Mouse (Mus musculus): Measurements from ENCODE around the gene Hdac11. TPM values are rescaled to one million over a fixed set of nuclear protein-coding genes. Genes with fewer than 3 reads are reported as not detected.

Gene Hdac11
- total and polyA plus RNA-seq, 3 experiments: 0.54 to 1.4 (median 1.4) TPM

DNA sequence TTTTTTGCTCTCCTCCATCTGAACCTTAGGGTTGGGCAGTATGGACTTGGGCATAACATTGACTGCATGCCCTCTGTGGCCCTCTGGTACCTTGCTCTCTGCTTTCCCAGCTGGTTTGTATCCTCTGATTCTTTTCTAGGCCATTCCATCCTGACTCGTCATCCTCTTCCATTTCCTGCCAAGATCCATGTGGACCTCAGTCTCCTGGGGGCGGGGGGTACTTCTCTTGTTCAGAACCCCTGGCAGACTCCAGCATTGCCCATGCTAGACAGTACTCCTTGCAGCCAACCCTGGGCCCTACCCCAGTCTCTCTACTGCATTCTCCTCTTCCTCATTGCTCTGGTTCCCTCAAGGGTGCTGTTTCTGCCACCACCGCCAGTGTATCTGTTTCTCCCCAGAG is 36.0 kb downstream of the Hdac11 start:
- H3K9me3 ChIP-seq (replicated peaks): no peaks in the 10 kb centered on the region
- DNase-seq (ENCODE audit: low spot score) (no peak), ATAC-seq (ENCODE audit: extremely low read depth, insufficient number of reproducible peaks, low FRiP score, poor library complexity, severe bottlenecking) (no peak)
- H3K36me3 ChIP-seq (replicated peaks): no peaks in the 10 kb centered on the region
- no peaks in the 10 kb centered on the region for H3K4me1 ChIP-seq (ENCODE audit: insufficient read depth, low read depth, low read length)
- H3K27me3 ChIP-seq (ENCODE audit: insufficient read depth, low read length): peaks cover 8% of the 10 kb centered on the region; the same call in 1 of the 2 replicates
- H3K4me3 ChIP-seq (ENCODE audit: low read depth, low read length): no peak overlapping the region
- TF ChIP-seq CTCF (IDR thresholded peaks at IDR 0.05; ENCODE audit: low read depth, low read length) (no peak), POLR2AphosphoS5 (IDR thresholded peaks at IDR 0.05; ENCODE audit: insufficient replicate concordance, low read depth, low read length) (no peak), TAL1 (conservative IDR thresholded peaks at IDR 0.05; ENCODE audit: low read depth, low read length) (no peak), GATA2 (IDR thresholded peaks at IDR 0.05; ENCODE audit: borderline replicate concordance, low read depth, low read length) (no peak), GATA1 (IDR thresholded peaks at IDR 0.05; ENCODE audit: borderline replicate concordance, low read length) (no peak)

DNA sequence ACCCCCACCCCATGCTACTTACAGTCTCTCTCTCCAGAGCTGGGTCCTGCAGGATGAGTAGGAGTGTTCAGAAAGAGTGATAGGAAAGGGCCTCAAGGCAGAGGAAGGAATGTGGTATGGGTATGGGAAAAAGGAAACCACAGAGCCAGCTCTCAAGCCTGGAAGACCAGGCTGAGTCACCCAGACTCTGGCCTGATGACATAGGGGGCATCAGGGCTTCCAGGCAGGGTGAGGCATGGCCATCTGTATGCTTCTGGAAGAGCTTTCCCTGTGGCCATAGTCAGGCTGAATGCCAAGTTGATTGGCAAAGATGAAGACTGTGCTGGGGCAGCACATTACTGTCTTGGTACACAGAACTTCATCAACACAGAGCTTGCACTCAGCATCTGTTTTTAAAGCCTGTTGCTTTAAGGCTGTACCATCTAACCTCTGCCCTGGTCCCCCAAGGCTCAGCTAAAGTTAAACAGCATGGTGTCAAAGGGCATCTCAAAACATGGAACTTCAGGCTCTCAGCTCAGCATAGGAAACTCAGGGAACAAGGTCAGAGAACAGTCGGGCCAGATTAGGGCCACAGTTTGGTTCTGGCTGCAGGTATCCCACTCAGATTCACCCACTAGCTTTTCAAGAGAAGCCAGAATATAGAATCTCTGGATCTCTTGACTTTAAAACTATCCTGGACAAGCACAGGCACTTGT is 36.5 kb downstream of the Hdac11 start:
- TF ChIP-seq POLR2AphosphoS5 (IDR thresholded peaks at IDR 0.05; ENCODE audit: insufficient replicate concordance, low read depth, low read length) (no peak), GATA1 (IDR thresholded peaks at IDR 0.05; ENCODE audit: borderline replicate concordance, low read length) (no peak), GATA2 (IDR thresholded peaks at IDR 0.05; ENCODE audit: borderline replicate concordance, low read depth, low read length) (no peak), TAL1 (conservative IDR thresholded peaks at IDR 0.05; ENCODE audit: low read depth, low read length) (no peak), CTCF (IDR thresholded peaks at IDR 0.05; ENCODE audit: low read depth, low read length) (no peak)
- H3K27me3 ChIP-seq (ENCODE audit: insufficient read depth, low read length): peaks cover 11% of the 10 kb centered on the region
- no peak for DNase-seq (ENCODE audit: low spot score)
- ATAC-seq (ENCODE audit: extremely low read depth, insufficient number of reproducible peaks, low FRiP score, poor library complexity, severe bottlenecking): no peak
- H3K9me3 ChIP-seq (replicated peaks): no peaks in the 10 kb centered on the region
- no peak overlapping the region for H3K4me3 ChIP-seq (ENCODE audit: low read depth, low read length)
- no peaks in the 10 kb centered on the region for H3K36me3 ChIP-seq (replicated peaks)
- H3K4me1 ChIP-seq (ENCODE audit: insufficient read depth, low read depth, low read length): no peaks in the 10 kb centered on the region

DNA sequence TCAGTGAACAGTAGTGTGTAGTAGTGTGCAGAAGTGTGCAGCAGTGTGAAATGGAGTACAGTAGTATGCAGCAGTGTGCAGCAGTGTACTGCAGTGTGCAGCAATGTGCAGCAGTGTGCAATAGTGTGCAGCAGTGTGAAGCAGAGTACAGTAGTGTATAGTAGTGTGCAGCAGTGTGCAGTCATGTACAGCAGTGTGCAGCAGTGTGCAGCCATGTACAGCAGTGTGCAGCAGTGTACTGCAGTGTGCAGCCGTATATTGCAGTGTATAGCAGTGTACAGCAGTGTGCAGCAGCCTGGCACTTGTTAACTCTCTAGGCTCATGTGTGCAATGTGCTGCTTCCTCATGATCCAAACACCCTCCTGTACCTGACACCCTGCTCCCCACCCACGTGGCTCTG is 42.0 kb downstream of the Hdac11 start:
- H3K4me1 ChIP-seq (ENCODE audit: insufficient read depth, low read depth, low read length): no peaks in the 10 kb centered on the region
- no peaks in the 10 kb centered on the region for H3K36me3 ChIP-seq (replicated peaks)
- no peak for ATAC-seq (ENCODE audit: extremely low read depth, insufficient number of reproducible peaks, low FRiP score, poor library complexity, severe bottlenecking)
- no peaks in the 10 kb centered on the region for H3K9me3 ChIP-seq (replicated peaks)
- no peak overlapping the region for H3K4me3 ChIP-seq (ENCODE audit: low read depth, low read length)
- no peak for TF ChIP-seq GATA1 (IDR thresholded peaks at IDR 0.05; ENCODE audit: borderline replicate concordance, low read length)
- no peak for TF ChIP-seq POLR2AphosphoS5 (IDR thresholded peaks at IDR 0.05; ENCODE audit: insufficient replicate concordance, low read depth, low read length)
- TF ChIP-seq GATA2 (IDR thresholded peaks at IDR 0.05; ENCODE audit: borderline replicate concordance, low read depth, low read length): no peak
- no peak for TF ChIP-seq CTCF (IDR thresholded peaks at IDR 0.05; ENCODE audit: low read depth, low read length)
- no peak for TF ChIP-seq TAL1 (conservative IDR thresholded peaks at IDR 0.05; ENCODE audit: low read depth, low read length)
- H3K27me3 ChIP-seq (ENCODE audit: insufficient read depth, low read length): peaks cover 18% of the 10 kb centered on the region
- no peak for DNase-seq (ENCODE audit: low spot score)

DNA sequence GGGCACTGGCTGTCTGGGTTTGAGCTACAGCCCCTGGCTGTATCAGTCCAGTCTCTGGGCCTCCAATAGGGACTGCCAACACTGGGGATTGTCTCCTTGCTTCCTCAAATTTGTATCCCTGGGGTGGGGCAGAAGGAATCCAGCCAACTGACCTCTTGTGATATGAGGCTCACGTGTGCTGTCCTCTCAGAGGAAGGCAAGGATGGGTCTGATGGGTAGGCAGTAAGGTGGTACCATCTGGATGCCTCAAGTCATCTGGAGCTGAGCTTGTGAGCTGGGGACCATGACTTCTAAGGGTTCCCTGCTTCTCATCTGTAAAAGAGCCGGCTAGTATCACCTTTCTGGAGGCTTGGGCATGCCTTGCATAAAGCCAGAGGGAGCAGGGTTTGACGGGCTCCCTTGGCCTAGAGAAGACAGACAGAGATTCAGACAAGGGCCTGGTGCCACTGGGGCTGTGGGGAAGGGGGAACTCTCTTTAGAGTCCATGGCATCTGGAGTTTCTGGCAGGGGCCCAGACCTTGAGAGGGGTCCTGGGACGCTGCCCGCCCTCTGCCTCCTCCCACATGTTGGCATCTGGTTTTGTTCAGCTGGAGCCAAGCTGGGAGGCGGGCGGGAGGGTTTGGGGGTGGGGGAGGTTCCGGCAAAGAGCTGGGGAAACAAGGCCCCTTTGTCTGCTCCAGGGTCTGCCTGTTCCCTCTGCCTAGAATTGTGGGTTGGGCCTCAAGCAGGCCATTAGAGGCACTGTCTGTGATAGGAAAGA is 44.1 kb downstream of the Hdac11 start:
- Histone ChIP-seq H3K36me3 (replicated peaks) (no peaks in the 10 kb centered on the region), H3K27me3 (ENCODE audit: insufficient read depth, low read length) (peaks cover 19% of the 10 kb centered on the region), H3K9me3 (replicated peaks) (no peaks in the 10 kb centered on the region), H3K4me3 (ENCODE audit: low read depth, low read length) (no peak overlapping the region), H3K4me1 (ENCODE audit: insufficient read depth, low read depth, low read length) (no peaks in the 10 kb centered on the region)
- DNase-seq (ENCODE audit: low spot score) (no peak), ATAC-seq (ENCODE audit: extremely low read depth, insufficient number of reproducible peaks, low FRiP score, poor library complexity, severe bottlenecking) (no peak)
- TF ChIP-seq POLR2AphosphoS5 (IDR thresholded peaks at IDR 0.05; ENCODE audit: insufficient replicate concordance, low read depth, low read length): no peak
- no peak for TF ChIP-seq CTCF (IDR thresholded peaks at IDR 0.05; ENCODE audit: low read depth, low read length)
- TF ChIP-seq GATA1 (IDR thresholded peaks at IDR 0.05; ENCODE audit: borderline replicate concordance, low read length): no peak
- no peak for TF ChIP-seq TAL1 (conservative IDR thresholded peaks at IDR 0.05; ENCODE audit: low read depth, low read length)
- TF ChIP-seq GATA2 (IDR thresholded peaks at IDR 0.05; ENCODE audit: borderline replicate concordance, low read depth, low read length): no peak

DNA sequence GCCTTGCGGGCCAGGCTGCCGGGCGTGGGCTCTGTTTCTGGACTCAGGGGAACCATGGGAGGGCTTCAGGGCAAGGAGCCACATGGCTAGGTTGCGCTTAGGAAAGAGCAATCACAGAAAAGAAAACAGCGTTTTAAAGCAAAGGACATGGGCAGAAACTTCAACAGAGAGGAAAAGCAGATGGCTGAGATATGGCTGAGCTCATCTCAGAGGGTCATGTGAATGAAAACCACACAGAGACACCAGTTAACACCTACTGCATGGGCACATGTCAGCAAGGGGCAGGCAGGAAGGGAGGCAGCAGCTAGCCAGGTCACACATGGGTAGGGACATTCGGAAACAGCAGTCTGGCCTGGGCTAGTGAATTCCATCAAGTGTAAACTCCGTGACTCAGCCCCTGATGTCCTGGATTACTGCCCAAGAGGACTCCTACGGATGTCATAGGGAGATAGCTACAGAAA is 45.4 kb downstream of the Hdac11 start:
- no peak for ATAC-seq (ENCODE audit: extremely low read depth, insufficient number of reproducible peaks, low FRiP score, poor library complexity, severe bottlenecking)
- H3K27me3 ChIP-seq (ENCODE audit: insufficient read depth, low read length): peaks cover 23% of the 10 kb centered on the region

DNA sequence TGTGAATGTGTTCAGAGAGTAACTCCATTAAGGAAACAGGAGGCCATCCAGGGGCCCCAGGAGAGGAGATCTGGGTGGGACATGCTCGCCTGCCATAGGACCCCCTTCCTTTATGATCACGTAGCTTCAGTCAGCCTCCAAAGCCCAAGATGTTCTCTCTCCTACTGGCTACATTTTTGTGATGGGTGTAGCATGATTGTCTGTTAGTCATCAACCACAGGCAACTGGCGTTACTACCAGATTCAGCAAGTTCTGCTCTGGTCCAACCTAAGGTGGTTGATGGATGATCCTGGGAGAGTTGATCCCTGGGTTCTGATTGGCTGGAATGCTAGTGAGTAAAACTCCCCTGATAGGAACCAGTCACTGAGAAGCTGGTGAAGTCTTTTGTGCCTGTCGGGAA is 46.1 kb downstream of the Hdac11 start:
- no peak for ATAC-seq (ENCODE audit: extremely low read depth, insufficient number of reproducible peaks, low FRiP score, poor library complexity, severe bottlenecking)
- Histone ChIP-seq H3K9me3 (replicated peaks) (no peaks in the 10 kb centered on the region), H3K27me3 (ENCODE audit: insufficient read depth, low read length) (peaks cover 23% of the 10 kb centered on the region), H3K4me3 (ENCODE audit: low read depth, low read length) (no peak overlapping the region), H3K36me3 (replicated peaks) (no peaks in the 10 kb centered on the region), H3K4me1 (ENCODE audit: insufficient read depth, low read depth, low read length) (no peaks in the 10 kb centered on the region)
- DNase-seq (ENCODE audit: low spot score): no peak
- TF ChIP-seq GATA2 (IDR thresholded peaks at IDR 0.05; ENCODE audit: borderline replicate concordance, low read depth, low read length) (no peak), CTCF (IDR thresholded peaks at IDR 0.05; ENCODE audit: low read depth, low read length) (no peak), POLR2AphosphoS5 (IDR thresholded peaks at IDR 0.05; ENCODE audit: insufficient replicate concordance, low read depth, low read length) (no peak), GATA1 (IDR thresholded peaks at IDR 0.05; ENCODE audit: borderline replicate concordance, low read length) (no peak), TAL1 (conservative IDR thresholded peaks at IDR 0.05; ENCODE audit: low read depth, low read length) (no peak)

More for the DNA sequence above, 45.4 kb downstream of the Hdac11 start:
- Histone ChIP-seq H3K36me3 (replicated peaks) (no peaks in the 10 kb centered on the region), H3K4me1 (ENCODE audit: insufficient read depth, low read depth, low read length) (no peaks in the 10 kb centered on the region), H3K9me3 (replicated peaks) (no peaks in the 10 kb centered on the region), H3K4me3 (ENCODE audit: low read depth, low read length) (no peak overlapping the region)
- TF ChIP-seq GATA2 (IDR thresholded peaks at IDR 0.05; ENCODE audit: borderline replicate concordance, low read depth, low read length): no peak
- no peak for DNase-seq (ENCODE audit: low spot score)
